Mouse (Mus musculus) olfactory bulb, adult 2 months (tissue): ENCODE measurements around the gene Aen. TPM values are rescaled to one million over a fixed set of nuclear protein-coding genes. Genes with fewer than 3 reads are reported as not detected.

ENCODE experiments used
- H3K27ac ChIP-seq: fragments of 200-500 bp; 2 replicates; pipeline ENCODE4 v1.5.1; 2012; ENCODE audit warnings: low read depth, low read length; ENCODE audit not compliant: insufficient read depth
- H3K4me1 ChIP-seq: fragments of 200-500 bp; 2 replicates; pipeline ENCODE4 v1.6.1; 2012; ENCODE audit warnings: low read length; ENCODE audit not compliant: control insufficient read depth, insufficient read depth
- H3K4me3 ChIP-seq: fragments of 200-500 bp; 2 replicates; pipeline ENCODE4 v1.5.1; 2012; ENCODE audit warnings: mild to moderate bottlenecking, low read depth, low read length, moderate library complexity; ENCODE audit not compliant: insufficient read depth
- CTCF ChIP-seq: fragments of 200-500 bp; IDR thresholded peaks from 2 replicates; pipeline ENCODE4 v1.5.1; 2012; ENCODE audit warnings: low read depth, mild to moderate bottlenecking, low read length, moderate library complexity; ENCODE audit not compliant: insufficient read depth
- POLR2A ChIP-seq: fragments of 200-500 bp; IDR thresholded peaks from 2 replicates; pipeline ENCODE4 v1.6.1; 2012; ENCODE audit warnings: mild to moderate bottlenecking, low read depth, low read length, moderate library complexity; ENCODE audit not compliant: insufficient read depth
- WGBS: fragments of 180-500 bp; shearing (Covaris S2); methylation state at CpG from one replicate; pipeline ENCODE4 v1.1.7; 2018; 5-methylcytosine and 5-hydroxymethylcytosine counted together
- polyA plus RNA-seq: library from polyadenylated mRNA; stranded (reverse); fragments of >200 nt; gene quantifications from 2 replicates; pipeline ENCODE4 v1.2.4, GENCODE M21; 2012; ENCODE audit warnings: low replicate concordance; ENCODE audit not compliant: missing spikeins, insufficient read depth, insufficient read length

Gene Aen
- not detected in 2 replicates for polyA plus RNA-seq

GRCm38 (mm10) chr7:78895653-78896333 is at the start of gene Aen:
Gene Aen, plus strand, starts transcription at chr7:78895854.
- TF ChIP-seq POLR2A = no peak
- TF ChIP-seq CTCF = no peak
- WGBS = 2% methylated on average over 53 of the region's 53 CpGs

DNA sequence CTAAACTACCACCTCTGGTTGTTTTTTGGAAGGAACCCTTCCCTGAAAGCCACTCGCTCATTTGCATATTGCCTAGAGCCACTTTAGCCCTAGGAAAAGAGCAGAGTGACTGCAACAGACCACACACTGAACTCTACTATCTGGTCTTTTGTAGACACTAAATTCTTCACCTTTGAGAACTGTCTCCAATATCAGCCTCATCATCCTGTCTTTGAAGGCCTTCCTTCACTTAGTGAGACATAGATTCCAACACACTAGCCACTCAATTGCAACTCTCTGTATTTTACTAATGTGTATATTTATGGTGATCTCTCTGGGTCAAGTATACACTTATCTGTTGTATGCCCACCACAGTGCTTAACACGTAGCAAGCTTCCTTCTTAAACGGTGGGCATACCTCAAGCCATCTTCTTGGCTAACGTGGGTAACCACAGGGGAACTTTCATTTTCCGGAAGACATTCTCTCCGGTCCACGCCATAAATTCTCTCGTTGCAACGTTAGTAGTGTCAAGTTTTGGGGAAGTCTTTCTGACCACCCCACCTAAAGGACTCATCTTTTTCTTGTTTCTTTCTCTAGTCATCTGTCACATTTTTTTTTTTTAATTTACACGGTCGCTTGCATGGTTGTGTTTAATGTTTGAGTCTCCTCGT is 49.5 kb upstream of the Aen start:
- Histone ChIP-seq H3K27ac (peak overlapping the region; percentile 73; the same call in 1 of the 2 replicates), H3K4me3 (peak overlapping the region; percentile 86), H3K4me1 (no peaks in the 10 kb centered on the region)
- WGBS = 30% methylated on average over 12 of the region's 12 CpGs
- TF ChIP-seq POLR2A (no peak), CTCF (no peak)

More at GRCm38 (mm10) chr7:78895653-78896333, at the start of gene Aen:
- Histone ChIP-seq H3K4me1 (peaks cover 8% of the 10 kb centered on the region), H3K4me3 (peak within 1 kb of the TSS; percentile 77), H3K27ac (no peak within 1 kb of the TSS)

DNA sequence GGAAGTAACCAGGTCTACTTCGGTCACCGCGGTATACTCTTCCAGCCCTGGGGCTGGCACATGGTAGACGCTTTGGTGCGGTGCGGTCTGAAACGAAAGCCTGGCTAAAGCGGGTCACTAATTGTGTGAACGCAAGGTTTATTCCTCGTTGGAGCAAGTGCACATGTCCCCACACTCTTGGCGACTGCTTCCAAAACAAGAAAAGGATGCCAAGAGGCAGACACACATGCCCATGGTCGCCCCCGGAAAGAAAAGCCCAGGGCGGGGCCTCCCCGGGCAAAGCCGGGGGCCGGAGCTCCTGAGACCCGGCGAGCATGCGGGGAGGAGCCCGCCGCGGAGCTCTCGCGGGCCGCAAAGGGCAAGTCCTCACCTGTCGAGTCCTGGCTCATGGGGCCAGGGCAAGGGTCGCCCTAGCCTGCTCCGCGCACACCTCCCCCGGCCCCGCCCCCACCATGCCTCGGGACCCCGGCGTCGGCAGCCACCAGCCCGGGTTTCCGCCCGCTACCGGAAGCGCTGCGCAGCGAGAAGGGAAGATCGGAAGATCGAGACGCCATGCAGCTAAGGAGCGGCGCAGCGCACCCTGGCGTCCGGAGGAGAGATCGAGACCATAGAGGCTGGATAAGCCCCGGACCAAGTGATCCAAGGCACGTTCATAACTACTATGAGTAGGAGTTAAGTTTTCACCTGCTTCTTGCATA is 48.8 kb upstream of the Aen start, which contains the start of gene Det1:
TSS of gene Det1 (minus strand) at position 527 of the 698 bp plus-strand sequence.
- TF ChIP-seq POLR2A (peak; percentile 38; the same call in 1 of the 2 replicates), CTCF (peak; percentile 70)

GRCm38 (mm10) chr7:78854051-78854450 is 41.6 kb upstream of the Aen start:
- TF ChIP-seq CTCF = no peak
- no peak for TF ChIP-seq POLR2A
- WGBS = 72% methylated on average over 4 of the region's 4 CpGs
- H3K27ac ChIP-seq = no peak overlapping the region
- no peaks in the 10 kb centered on the region for H3K4me1 ChIP-seq
- H3K4me3 ChIP-seq = no peak overlapping the region

More for the DNA sequence above, 48.8 kb upstream of the Aen start, which contains the start of gene Det1:
- H3K27ac ChIP-seq = peak within 1 kb of the TSS; percentile 73
- H3K4me1 ChIP-seq = no peaks in the 10 kb centered on the region
- peak within 1 kb of the TSS; percentile 86 for H3K4me3 ChIP-seq
- WGBS = under 1% methylated on average over 54 of the region's 54 CpGs

DNA sequence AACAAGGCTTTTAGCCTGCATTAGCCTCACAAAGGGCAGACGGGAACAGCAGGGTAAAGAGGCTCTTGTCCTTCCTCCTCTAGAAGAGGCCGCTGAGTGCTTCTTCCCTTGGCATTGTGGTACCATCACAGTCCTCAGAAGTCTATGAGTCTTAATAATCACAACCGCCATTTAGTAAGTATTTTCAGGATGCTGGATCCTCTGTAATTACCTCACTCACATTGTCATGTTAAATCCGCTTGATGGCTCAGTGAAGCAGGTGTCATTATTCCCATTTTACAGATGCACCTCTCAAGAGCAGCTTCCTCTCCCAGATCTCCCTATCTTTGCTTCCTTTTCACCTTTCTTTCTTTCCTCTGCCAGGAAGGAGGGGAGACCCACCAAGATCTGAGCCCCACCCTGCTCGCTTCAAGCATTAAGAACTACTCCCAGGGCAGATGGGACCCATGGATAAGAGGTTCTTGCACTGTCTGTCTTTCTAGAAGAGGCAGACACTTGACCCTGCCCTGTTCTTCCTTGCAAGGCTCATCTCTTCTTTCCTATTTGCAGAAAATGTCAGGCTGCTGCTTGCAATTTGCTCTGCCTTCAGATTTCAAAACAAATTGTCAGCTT is 40.5 kb upstream of the Aen start:
- H3K4me1 ChIP-seq = no peaks in the 10 kb centered on the region
- no peak for TF ChIP-seq CTCF
- no peak for TF ChIP-seq POLR2A
- 71% methylated on average over 5 of the region's 5 CpGs for WGBS
- no peak overlapping the region for H3K4me3 ChIP-seq
- H3K27ac ChIP-seq = no peak overlapping the region

- no peaks in the 10 kb centered on the region for H3K4me1 ChIP-seq
- TF ChIP-seq POLR2A (no peak), CTCF (no peak)
- WGBS = 74% methylated on average over 7 of the region's 7 CpGs
- H3K27ac ChIP-seq = no peak overlapping the region
- no peak overlapping the region for H3K4me3 ChIP-seq
Measured at GRCm38 (mm10) chr7:78863796-78864445, 31.7 kb upstream of the Aen start.

DNA sequence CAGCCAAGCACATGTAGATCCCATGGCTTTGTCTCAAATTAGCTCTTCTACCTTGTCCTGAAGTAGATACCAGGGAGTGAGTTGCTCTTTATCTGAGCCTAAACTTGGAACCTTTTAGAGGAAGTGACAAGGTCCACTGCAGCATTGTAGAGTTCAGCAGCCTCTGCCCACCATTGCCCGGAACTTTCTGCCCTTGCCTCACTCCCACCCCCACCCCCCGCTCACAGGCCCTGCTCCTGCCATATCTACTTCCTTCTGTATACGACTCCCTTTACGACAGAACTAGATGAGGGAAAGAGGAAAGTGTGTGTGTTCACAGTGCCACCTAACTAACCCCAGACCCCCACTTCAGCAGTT is 31.2 kb upstream of the Aen start:
- H3K4me1 ChIP-seq = no peaks in the 10 kb centered on the region
- TF ChIP-seq POLR2A = no peak
- H3K4me3 ChIP-seq = no peak overlapping the region
- no peak overlapping the region for H3K27ac ChIP-seq
- WGBS = 95% methylated on average over 4 of the region's 4 CpGs

GRCm38 (mm10) chr7:78865212-78865949 is 30.3 kb upstream of the Aen start:
- TF ChIP-seq CTCF (no peak), POLR2A (no peak)
- 81% methylated on average over 12 of the region's 12 CpGs for WGBS

More at GRCm38 (mm10) chr7:78865212-78865949, 30.3 kb upstream of the Aen start:
- Histone ChIP-seq H3K4me1 (no peaks in the 10 kb centered on the region), H3K27ac (no peak overlapping the region), H3K4me3 (no peak overlapping the region)
